Mouse (Mus musculus): ENCODE measurements at regions not wholly inside any gene's neighbourhood (a gene's known extent, or its start where the extent isn't known, plus 50 kb on each side); places are given as distances from the start of the nearest gene placed in this dataset.

GRCm38 (mm10) chr5:39417121-39417844 is 338.0 kb downstream of the Hs3st1 start:
- 64% methylated on average over 11 of the region's 11 CpGs for WGBS
- no peak overlapping the region for H3K4me2 ChIP-seq (replicated peaks)
- no peaks in the 10 kb centered on the region for H3K36me3 ChIP-seq
- no peaks in the 10 kb centered on the region for H3K9me3 ChIP-seq
- H3K9ac ChIP-seq: no peak overlapping the region
- no peak for ATAC-seq
- H3K4me3 ChIP-seq (replicated peaks): no peak overlapping the region
- H3K4me1 ChIP-seq (replicated peaks): no peaks in the 10 kb centered on the region
- no peak overlapping the region for H3K27ac ChIP-seq
- no peaks in the 10 kb centered on the region for H3K27me3 ChIP-seq (replicated peaks)

- Histone ChIP-seq H3K9me3 (no peaks in the 10 kb centered on the region), H3K4me3 (replicated peaks) (no peak overlapping the region), H3K4me2 (replicated peaks) (no peak overlapping the region), H3K36me3 (no peaks in the 10 kb centered on the region), H3K9ac (no peak overlapping the region), H3K27ac (no peak overlapping the region), H3K4me1 (replicated peaks) (no peaks in the 10 kb centered on the region), H3K27me3 (replicated peaks) (no peaks in the 10 kb centered on the region)
- ATAC-seq: no peak
- WGBS: 60% methylated on average over 2 of the region's 2 CpGs
Measured at GRCm38 (mm10) chr5:39416597-39417023, 338.7 kb downstream of the Hs3st1 start.

- H3K9ac ChIP-seq: no peak overlapping the region
- H3K4me1 ChIP-seq (replicated peaks): no peaks in the 10 kb centered on the region
- no peak for ATAC-seq
- no peak overlapping the region for H3K4me3 ChIP-seq (replicated peaks)
- H3K9me3 ChIP-seq: no peaks in the 10 kb centered on the region
- no peak overlapping the region for H3K4me2 ChIP-seq (replicated peaks)
- H3K27me3 ChIP-seq (replicated peaks): no peaks in the 10 kb centered on the region
- no peaks in the 10 kb centered on the region for H3K36me3 ChIP-seq
- no peak overlapping the region for H3K27ac ChIP-seq
- WGBS: 68% methylated on average over 5 of the region's 5 CpGs
Measured at GRCm38 (mm10) chr5:39412756-39413155, 342.5 kb downstream of the Hs3st1 start.

- Histone ChIP-seq H3K27me3 (replicated peaks) (no peaks in the 10 kb centered on the region), H3K9me3 (no peaks in the 10 kb centered on the region), H3K9ac (no peak overlapping the region), H3K4me3 (replicated peaks) (no peak overlapping the region), H3K36me3 (no peaks in the 10 kb centered on the region), H3K4me2 (replicated peaks) (no peak overlapping the region), H3K27ac (no peak overlapping the region), H3K4me1 (replicated peaks) (no peaks in the 10 kb centered on the region)
- no peak for ATAC-seq
Measured at GRCm38 (mm10) chr5:39390391-39390987, 364.8 kb downstream of the Hs3st1 start.

GRCm38 (mm10) chr5:39384410-39384809 is 370.9 kb downstream of the Hs3st1 start:
- H3K9me3 ChIP-seq: no peaks in the 10 kb centered on the region
- H3K4me2 ChIP-seq (replicated peaks): no peak overlapping the region
- no peak overlapping the region for H3K27ac ChIP-seq
- ATAC-seq: no peak
- no peaks in the 10 kb centered on the region for H3K4me1 ChIP-seq (replicated peaks)
- H3K9ac ChIP-seq: no peak overlapping the region
- H3K27me3 ChIP-seq (replicated peaks): no peaks in the 10 kb centered on the region
- 96% methylated on average over 2 of the region's 2 CpGs for WGBS
- no peaks in the 10 kb centered on the region for H3K36me3 ChIP-seq
- H3K4me3 ChIP-seq (replicated peaks): no peak overlapping the region

- H3K36me3 ChIP-seq: no peaks in the 10 kb centered on the region
- WGBS: 75% methylated on average over 3 of the region's 3 CpGs
- H3K4me1 ChIP-seq (replicated peaks): no peaks in the 10 kb centered on the region
- no peaks in the 10 kb centered on the region for H3K9me3 ChIP-seq
- no peak overlapping the region for H3K4me2 ChIP-seq (replicated peaks)
- H3K4me3 ChIP-seq (replicated peaks): no peak overlapping the region
- H3K9ac ChIP-seq: no peak overlapping the region
- no peak for ATAC-seq
- H3K27me3 ChIP-seq (replicated peaks): no peaks in the 10 kb centered on the region
- H3K27ac ChIP-seq: no peak overlapping the region
Measured at GRCm38 (mm10) chr5:39374199-39374598, 381.1 kb downstream of the Hs3st1 start.

- Histone ChIP-seq H3K4me1 (replicated peaks) (no peaks in the 10 kb centered on the region), H3K9ac (no peak overlapping the region), H3K4me2 (replicated peaks) (no peak overlapping the region), H3K27me3 (replicated peaks) (no peaks in the 10 kb centered on the region), H3K4me3 (replicated peaks) (no peak overlapping the region), H3K27ac (no peak overlapping the region), H3K9me3 (no peaks in the 10 kb centered on the region), H3K36me3 (no peaks in the 10 kb centered on the region)
- ATAC-seq: no peak
- 79% methylated on average over 3 of the region's 3 CpGs for WGBS
Measured at GRCm38 (mm10) chr5:39348680-39349079, 406.6 kb downstream of the Hs3st1 start.

- 77% methylated on average over 3 of the region's 3 CpGs for WGBS
- H3K9ac ChIP-seq: no peak overlapping the region
- H3K36me3 ChIP-seq: no peaks in the 10 kb centered on the region
- H3K9me3 ChIP-seq: no peaks in the 10 kb centered on the region
- no peak overlapping the region for H3K4me2 ChIP-seq (replicated peaks)
- no peak overlapping the region for H3K27ac ChIP-seq
- no peak for ATAC-seq
- no peaks in the 10 kb centered on the region for H3K27me3 ChIP-seq (replicated peaks)
- H3K4me3 ChIP-seq (replicated peaks): no peak overlapping the region
- no peaks in the 10 kb centered on the region for H3K4me1 ChIP-seq (replicated peaks)
Measured at GRCm38 (mm10) chr5:39347019-39347418, 408.3 kb downstream of the Hs3st1 start.

GRCm38 (mm10) chr5:39337917-39338316 is 417.4 kb downstream of the Hs3st1 start:
- 83% methylated on average over 1 of the region's 1 CpGs for WGBS
- Histone ChIP-seq H3K27ac (no peak overlapping the region), H3K4me3 (replicated peaks) (no peak overlapping the region), H3K9ac (no peak overlapping the region), H3K27me3 (replicated peaks) (no peaks in the 10 kb centered on the region), H3K36me3 (no peaks in the 10 kb centered on the region), H3K9me3 (no peaks in the 10 kb centered on the region), H3K4me1 (replicated peaks) (no peaks in the 10 kb centered on the region), H3K4me2 (replicated peaks) (no peak overlapping the region)
- no peak for ATAC-seq

GRCm38 (mm10) chr5:39336484-39336985 is 418.7 kb downstream of the Hs3st1 start:
- Histone ChIP-seq H3K4me1 (replicated peaks) (no peaks in the 10 kb centered on the region), H3K9me3 (no peaks in the 10 kb centered on the region), H3K36me3 (no peaks in the 10 kb centered on the region), H3K27ac (no peak overlapping the region), H3K4me2 (replicated peaks) (no peak overlapping the region), H3K4me3 (replicated peaks) (no peak overlapping the region), H3K27me3 (replicated peaks) (no peaks in the 10 kb centered on the region), H3K9ac (no peak overlapping the region)
- no peak for ATAC-seq
- WGBS: 87% methylated on average over 2 of the region's 2 CpGs

- 80% methylated on average over 2 of the region's 2 CpGs for WGBS
- H3K27me3 ChIP-seq (replicated peaks): no peaks in the 10 kb centered on the region
Measured at GRCm38 (mm10) chr5:39335321-39335720, 420.0 kb downstream of the Hs3st1 start.

GRCm38 (mm10) chr5:39334241-39334640 is 421.0 kb downstream of the Hs3st1 start:
- Histone ChIP-seq H3K27me3 (replicated peaks) (no peaks in the 10 kb centered on the region), H3K4me1 (replicated peaks) (no peaks in the 10 kb centered on the region), H3K4me3 (replicated peaks) (no peak overlapping the region), H3K4me2 (replicated peaks) (no peak overlapping the region), H3K36me3 (no peaks in the 10 kb centered on the region), H3K9ac (no peak overlapping the region), H3K9me3 (no peaks in the 10 kb centered on the region), H3K27ac (no peak overlapping the region)
- WGBS: 46% methylated on average over 1 of the region's 1 CpGs
- ATAC-seq: no peak

More at GRCm38 (mm10) chr5:39335321-39335720, 420.0 kb downstream of the Hs3st1 start:
- H3K36me3 ChIP-seq: no peaks in the 10 kb centered on the region
- H3K4me1 ChIP-seq (replicated peaks): no peaks in the 10 kb centered on the region
- H3K4me3 ChIP-seq (replicated peaks): no peak overlapping the region
- no peak overlapping the region for H3K27ac ChIP-seq
- H3K9me3 ChIP-seq: no peaks in the 10 kb centered on the region
- no peak overlapping the region for H3K4me2 ChIP-seq (replicated peaks)
- H3K9ac ChIP-seq: no peak overlapping the region
- no peak for ATAC-seq

- H3K27ac ChIP-seq: no peak overlapping the region
- no peak overlapping the region for H3K4me2 ChIP-seq (replicated peaks)
- H3K9ac ChIP-seq: no peak overlapping the region
- no peak for ATAC-seq
- no peak overlapping the region for H3K4me3 ChIP-seq (replicated peaks)
- WGBS: 63% methylated on average over 2 of the region's 2 CpGs
- no peaks in the 10 kb centered on the region for H3K27me3 ChIP-seq (replicated peaks)
- no peaks in the 10 kb centered on the region for H3K9me3 ChIP-seq
- H3K4me1 ChIP-seq (replicated peaks): no peaks in the 10 kb centered on the region
- H3K36me3 ChIP-seq: no peaks in the 10 kb centered on the region
Measured at GRCm38 (mm10) chr5:39325399-39325798, 429.9 kb downstream of the Hs3st1 start.
